Comparison of ENCODE assay signal across 16 mouse cellular contexts in genomic region chr5:15010639-15011582, GRCm38 (mm10). TPM values are rescaled to one million over a fixed set of nuclear protein-coding genes. Genes with fewer than 3 reads are reported as not detected.
DNase-seq lines count a peak whose midpoint lies in the region; ATAC-seq lines count a peak whose summit lies in the region.
"Not testable (repeated sequence)": the region's sequence is repeated elsewhere in the genome, so short reads cannot be mapped to it uniquely, and the experiment has no call there.
"Had no signal": no experiment of that assay in that cellular context is flagged by ENCODE, and none has a peak within 500 bp of the region (broad histone marks: within the 10 kb centered on the region; RNA-seq: fewer than 3 reads in every experiment).

No protein-coding gene starts in this region.

- ATAC-seq in embryonic facial prominence, embryonic 13.5 days (ENCODE audit: insufficient number of reproducible peaks, insufficient read depth, low FRiP score, low TSS enrichment, low read depth) = peak; percentile 77; the same call in 1 of the 2 replicates
- ATAC-seq in hindbrain, embryonic 11.5 days (ENCODE audit: low FRiP score) = peak; percentile 61
- peak; percentile 63 for ATAC-seq in intestine, embryonic 16.5 days
- peak; percentile 44; the same call in 1 of the 2 replicates for ATAC-seq in limb, embryonic 13.5 days (ENCODE audit: low FRiP score, low read depth)
- ATAC-seq in lung, embryonic 15.5 days (ENCODE audit: borderline replicate concordance, extremely low read depth, low FRiP score, low TSS enrichment) = peak; percentile 49; the same call in 1 of the 2 replicates
- ATAC-seq in midbrain, embryonic 14.5 days (ENCODE audit: low FRiP score, low TSS enrichment) = peak; percentile 64
- peak; percentile 29; the same call in 1 of the 2 replicates for ATAC-seq in stomach, embryonic 16.5 days (ENCODE audit: insufficient read depth, low FRiP score)

- peaks cover 24% of the 10 kb centered on the region for H3K9me3 ChIP-seq in embryonic facial prominence, embryonic 13.5 days
- peaks cover 22% of the 10 kb centered on the region for H3K9me3 ChIP-seq in heart, embryonic 10.5 days
- not testable (repeated sequence) for H3K9me3 ChIP-seq in hindbrain, embryonic 11.5 days (ENCODE audit: control insufficient read depth, low read length); intestine, embryonic 16.5 days (ENCODE audit: control insufficient read depth, low read length); lung, embryonic 15.5 days; stomach, embryonic 16.5 days (replicated peaks; ENCODE audit: control insufficient read depth, low read length)
- H3K9me3 ChIP-seq in limb, embryonic 13.5 days = peaks cover 29% of the 10 kb centered on the region
- peaks cover 14% of the 10 kb centered on the region for H3K9me3 ChIP-seq in midbrain, embryonic 14.5 days (ENCODE audit: control insufficient read depth, low read length)

- WGBS in embryonic facial prominence, embryonic 13.5 days = 84% methylated on average over 11 of the region's 11 CpGs
- 79% methylated on average over 11 of the region's 11 CpGs for WGBS in heart, embryonic 10.5 days
- 87% methylated on average over 11 of the region's 11 CpGs for WGBS in hindbrain, embryonic 11.5 days
- WGBS in intestine, embryonic 16.5 days = 81% methylated on average over 11 of the region's 11 CpGs
- WGBS in limb, embryonic 13.5 days = 84% methylated on average over 11 of the region's 11 CpGs
- WGBS in lung, embryonic 15.5 days = 84% methylated on average over 11 of the region's 11 CpGs
- WGBS in midbrain, embryonic 14.5 days = 85% methylated on average over 11 of the region's 11 CpGs
- WGBS in stomach, embryonic 16.5 days = 81% methylated on average over 11 of the region's 11 CpGs

- not testable (repeated sequence) for H3K4me2 ChIP-seq in embryonic facial prominence, embryonic 13.5 days; hindbrain, embryonic 11.5 days (replicated peaks; ENCODE audit: low read depth, low read length); intestine, embryonic 16.5 days (ENCODE audit: low read depth, low read length); limb, embryonic 13.5 days (replicated peaks); lung, embryonic 15.5 days; midbrain, embryonic 14.5 days (ENCODE audit: low read length); stomach, embryonic 16.5 days (ENCODE audit: low read depth, low read length)

- not testable (repeated sequence) for H3K4me1 ChIP-seq in embryonic facial prominence, embryonic 13.5 days; heart, embryonic 10.5 days; hindbrain, embryonic 11.5 days (replicated peaks; ENCODE audit: control insufficient read depth, insufficient read depth, low read length); intestine, embryonic 16.5 days (ENCODE audit: control insufficient read depth, insufficient read depth, low read length); limb, embryonic 13.5 days; lung, embryonic 15.5 days; midbrain, embryonic 14.5 days (ENCODE audit: control insufficient read depth, insufficient read depth, low read length); stomach, embryonic 16.5 days (ENCODE audit: control insufficient read depth, insufficient read depth, low read length)

- peak; percentile 73 for DNase-seq in heart, embryonic 10.5 days (ENCODE audit: low spot score)
- not testable (repeated sequence) for DNase-seq in hindbrain, embryonic 11.5 days (ENCODE audit: low spot score); midbrain, embryonic 14.5 days

- not testable (repeated sequence) for H3K4me3 ChIP-seq in embryonic facial prominence, embryonic 13.5 days; heart, embryonic 10.5 days; hindbrain, embryonic 11.5 days (ENCODE audit: low read depth, low read length); intestine, embryonic 16.5 days (ENCODE audit: low read length); limb, embryonic 13.5 days; lung, embryonic 15.5 days; midbrain, embryonic 14.5 days (replicated peaks; ENCODE audit: low read depth, low read length); stomach, embryonic 16.5 days (replicated peaks; ENCODE audit: low read length)

- not testable (repeated sequence) for H3K9ac ChIP-seq in embryonic facial prominence, embryonic 13.5 days; hindbrain, embryonic 11.5 days (ENCODE audit: low read depth, low read length); intestine, embryonic 16.5 days (ENCODE audit: low read depth, low read length); limb, embryonic 13.5 days; lung, embryonic 15.5 days; midbrain, embryonic 14.5 days (replicated peaks; ENCODE audit: low read length); stomach, embryonic 16.5 days (ENCODE audit: low read length)

- H3K27ac ChIP-seq in embryonic facial prominence, embryonic 13.5 days; heart, embryonic 10.5 days; hindbrain, embryonic 11.5 days (ENCODE audit: low read depth, low read length); intestine, embryonic 16.5 days (ENCODE audit: low read length); limb, embryonic 13.5 days; lung, embryonic 15.5 days; midbrain, embryonic 14.5 days (replicated peaks; ENCODE audit: low read depth, low read length); stomach, embryonic 16.5 days (ENCODE audit: low read length): not testable (repeated sequence)

- H3K36me3 ChIP-seq in embryonic facial prominence, embryonic 13.5 days; heart, embryonic 10.5 days; hindbrain, embryonic 11.5 days (ENCODE audit: control insufficient read depth, insufficient read depth, low read length); intestine, embryonic 16.5 days (ENCODE audit: control insufficient read depth, insufficient read depth, low read length); limb, embryonic 13.5 days; lung, embryonic 15.5 days; midbrain, embryonic 14.5 days (ENCODE audit: control insufficient read depth, insufficient read depth, low read length); stomach, embryonic 16.5 days (ENCODE audit: control insufficient read depth, insufficient read depth, low read length): not testable (repeated sequence)

- H3K27me3 ChIP-seq in embryonic facial prominence, embryonic 13.5 days; heart, embryonic 10.5 days (ENCODE audit: insufficient read depth, poor library complexity, severe bottlenecking); hindbrain, embryonic 11.5 days (ENCODE audit: control insufficient read depth, insufficient read depth, low read length); intestine, embryonic 16.5 days (replicated peaks; ENCODE audit: control insufficient read depth, insufficient read depth, low read length); limb, embryonic 13.5 days; lung, embryonic 15.5 days; midbrain, embryonic 14.5 days (ENCODE audit: control insufficient read depth, insufficient read depth, low read length); stomach, embryonic 16.5 days (ENCODE audit: control insufficient read depth, insufficient read depth, low read length): not testable (repeated sequence)

RNA-seq across cellular contexts. Expression of gene Gm17019, which starts 21.9 kb away (rescaled TPM):
- not detected in 2 replicates for polyA plus RNA-seq in embryonic facial prominence, embryonic 13.5 days (2015; fragmentation: Nextera tagmentation; extraction: Ambion mirVana)
- not detected in 2 replicates for polyA plus RNA-seq in heart, embryonic 10.5 days (2016; fragmentation: Nextera tagmentation; extraction: Ambion mirVana)
- polyA plus RNA-seq in hindbrain, embryonic 11.5 days (2014; fragmentation: Nextera tagmentation; extraction: Ambion mirVana) = not detected in 2 replicates
- not detected in 2 replicates for polyA plus RNA-seq in intestine, embryonic 16.5 days (2015; fragmentation: Nextera tagmentation; extraction: Ambion mirVana)
- polyA plus RNA-seq in limb, embryonic 13.5 days (2015; fragmentation: Nextera tagmentation; extraction: Ambion mirVana) = not detected in 2 replicates
- polyA plus RNA-seq in lung, embryonic 15.5 days (2015; fragmentation: Nextera tagmentation; extraction: Ambion mirVana) = not detected in 2 replicates
- polyA plus RNA-seq in midbrain, embryonic 14.5 days (2014; fragmentation: Nextera tagmentation; extraction: Ambion mirVana) = not detected in 2 replicates
- polyA plus RNA-seq in stomach, embryonic 16.5 days (2015; fragmentation: Nextera tagmentation; extraction: Ambion mirVana) = not detected in 2 replicates
- polyA plus RNA-seq: forebrain, embryonic 14.5 days; frontal cortex, adult 2 months; gonadal fat pad, adult 2 months; hindbrain, postnatal 0 days; liver, embryonic 15.5 days; midbrain, embryonic 15.5 days; Patski; thymus, postnatal 0 days had no signal

RNA-seq across cellular contexts. Expression of gene Gm10354, which starts 32.2 kb away (rescaled TPM):
- not detected in 2 replicates for polyA plus RNA-seq in embryonic facial prominence, embryonic 13.5 days (2015; fragmentation: Nextera tagmentation; extraction: Ambion mirVana)
- not detected in 2 replicates for polyA plus RNA-seq in heart, embryonic 10.5 days (2016; fragmentation: Nextera tagmentation; extraction: Ambion mirVana)
- polyA plus RNA-seq in hindbrain, embryonic 11.5 days (2014; fragmentation: Nextera tagmentation; extraction: Ambion mirVana) = not detected in 2 replicates
- polyA plus RNA-seq in intestine, embryonic 16.5 days (2015; fragmentation: Nextera tagmentation; extraction: Ambion mirVana) = not detected in 2 replicates
- not detected in 2 replicates for polyA plus RNA-seq in limb, embryonic 13.5 days (2015; fragmentation: Nextera tagmentation; extraction: Ambion mirVana)
- not detected in 2 replicates for polyA plus RNA-seq in lung, embryonic 15.5 days (2015; fragmentation: Nextera tagmentation; extraction: Ambion mirVana)
- not detected in 2 replicates for polyA plus RNA-seq in midbrain, embryonic 14.5 days (2014; fragmentation: Nextera tagmentation; extraction: Ambion mirVana)
- polyA plus RNA-seq in stomach, embryonic 16.5 days (2015; fragmentation: Nextera tagmentation; extraction: Ambion mirVana) = not detected in 2 replicates
- polyA plus RNA-seq: forebrain, embryonic 14.5 days; frontal cortex, adult 2 months; gonadal fat pad, adult 2 months; hindbrain, postnatal 0 days; liver, embryonic 15.5 days; midbrain, embryonic 15.5 days; Patski had no signal
